Comparison of ENCODE assay signal across 10 mouse cellular contexts in genomic region chr15:99796066-99796465, GRCm38 (mm10). TPM values are rescaled to one million over a fixed set of nuclear protein-coding genes. Genes with fewer than 3 reads are reported as not detected.
DNase-seq lines count a peak whose midpoint lies in the region; ATAC-seq lines count a peak whose summit lies in the region.
"Had no signal": no experiment of that assay in that cellular context is flagged by ENCODE, and none has a peak within 500 bp of the region (broad histone marks: within the 10 kb centered on the region; RNA-seq: fewer than 3 reads in every experiment).

No protein-coding gene starts in this region.

- no peak overlapping the region for H3K27ac ChIP-seq in kidney, embryonic 14.5 days (ENCODE audit: low read depth, low read length)
- no peak overlapping the region for H3K27ac ChIP-seq in intestine, embryonic 16.5 days (ENCODE audit: low read length)
- H3K27ac ChIP-seq: liver, embryonic 15.5 days; neural tube, embryonic 12.5 days had no signal

- no peak overlapping the region for H3K4me2 ChIP-seq in kidney, embryonic 14.5 days (replicated peaks; ENCODE audit: low read depth, low read length)
- no peak overlapping the region for H3K4me2 ChIP-seq in intestine, embryonic 16.5 days (ENCODE audit: low read depth, low read length)
- H3K4me2 ChIP-seq: liver, embryonic 15.5 days; neural tube, embryonic 12.5 days had no signal

- WGBS in kidney, embryonic 14.5 days = 89% methylated on average over 3 of the region's 3 CpGs
- WGBS in intestine, embryonic 16.5 days = 77% methylated on average over 3 of the region's 3 CpGs

- H3K27me3 ChIP-seq in kidney, embryonic 14.5 days (ENCODE audit: control insufficient read depth, insufficient read depth, low read length) = no peaks in the 10 kb centered on the region
- H3K27me3 ChIP-seq in intestine, embryonic 16.5 days (replicated peaks; ENCODE audit: control insufficient read depth, insufficient read depth, low read length) = no peaks in the 10 kb centered on the region
- H3K27me3 ChIP-seq: liver, embryonic 15.5 days; neural tube, embryonic 12.5 days had no signal

- no peak for ATAC-seq in kidney, embryonic 14.5 days (ENCODE audit: low FRiP score, low TSS enrichment)
- ATAC-seq in intestine, embryonic 16.5 days = no peak

- H3K9me3 ChIP-seq in kidney, embryonic 14.5 days (ENCODE audit: control insufficient read depth, low read length) = no peaks in the 10 kb centered on the region
- no peaks in the 10 kb centered on the region for H3K9me3 ChIP-seq in intestine, embryonic 16.5 days (ENCODE audit: control insufficient read depth, low read length)
- H3K9me3 ChIP-seq: liver, embryonic 15.5 days; neural tube, embryonic 12.5 days had no signal

- H3K4me3 ChIP-seq in kidney, embryonic 14.5 days (ENCODE audit: low read length) = no peak overlapping the region
- no peak overlapping the region for H3K4me3 ChIP-seq in intestine, embryonic 16.5 days (ENCODE audit: low read length)
- H3K4me3 ChIP-seq: liver, embryonic 15.5 days; neural tube, embryonic 12.5 days had no signal

- peaks cover 28% of the 10 kb centered on the region; the same call in 1 of the 2 replicates for H3K36me3 ChIP-seq in kidney, embryonic 14.5 days (ENCODE audit: control insufficient read depth, insufficient read depth, low read length)
- H3K36me3 ChIP-seq in intestine, embryonic 16.5 days (ENCODE audit: control insufficient read depth, insufficient read depth, low read length) = peaks cover 36% of the 10 kb centered on the region

- no peak overlapping the region for H3K9ac ChIP-seq in kidney, embryonic 14.5 days (ENCODE audit: low read depth, low read length)
- no peak overlapping the region for H3K9ac ChIP-seq in intestine, embryonic 16.5 days (ENCODE audit: low read depth, low read length)
- H3K9ac ChIP-seq: liver, embryonic 15.5 days; neural tube, embryonic 12.5 days had no signal

- peak; percentile 51 for DNase-seq in embryo, embryonic 10 days (ENCODE audit: low spot score)
- DNase-seq in embryo, embryonic 11 days = no peak
- DNase-seq in kidney, postnatal 10 days = peak; percentile 51
- DNase-seq in thymus, postnatal 4 days = peak; percentile 46
- no peak for DNase-seq in thymus, postnatal 36 days
- DNase-seq in ovary, postnatal 14 days (ENCODE audit: low spot score) = no peak

- H3K4me1 ChIP-seq in kidney, embryonic 14.5 days (ENCODE audit: control insufficient read depth, insufficient read depth, low read length) = no peaks in the 10 kb centered on the region
- no peaks in the 10 kb centered on the region for H3K4me1 ChIP-seq in intestine, embryonic 16.5 days (ENCODE audit: control insufficient read depth, insufficient read depth, low read length)
- H3K4me1 ChIP-seq: liver, embryonic 15.5 days; neural tube, embryonic 12.5 days had no signal

RNA-seq across cellular contexts. Expression of gene Cers5, which starts 23.4 kb away (rescaled TPM):
- 74.9 and 87.7 TPM in 2 replicates for polyA plus RNA-seq in kidney, embryonic 14.5 days (2014; fragmentation: Nextera tagmentation; extraction: Ambion mirVana)
- 42.1 and 46.8 TPM in 2 replicates for polyA plus RNA-seq in intestine, embryonic 16.5 days (2015; fragmentation: Nextera tagmentation; extraction: Ambion mirVana)

Comparison
In these comparisons a context has a peak if more than half of its experiments do, and no peak if none do; other contexts are left out.
1. DNase-seq: peak in embryo, embryonic 10 days (single experiment), kidney, postnatal 10 days (single experiment) and thymus, postnatal 4 days (single experiment); none in embryo, embryonic 11 days (single experiment), thymus, postnatal 36 days (0 of 2) and ovary, postnatal 14 days (single experiment).